Mouse (Mus musculus): Measurements from ENCODE around the gene Gm12830. TPM values are rescaled to one million over a fixed set of nuclear protein-coding genes. Genes with fewer than 3 reads are reported as not detected.

Gm12830 gene
- polyA plus RNA-seq, 1 experiment from 2014 or later, result not detected

GRCm38 (mm10) chr4:114903422-114903782, 81.9 kb downstream of the Gm12830 start:
- peaks cover 59% of the 10 kb centered on the region for H3K27me3 ChIP-seq (ENCODE audit: control insufficient read depth, insufficient read depth, low read depth, low read length)
- 1% methylated on average over 11 of the region's 11 CpGs for WGBS
- H3K9ac ChIP-seq (ENCODE audit: low read depth, low read length), result no peak overlapping the region
- H3K4me2 ChIP-seq (ENCODE audit: low read length), result no peak overlapping the region
- no peak overlapping the region for H3K4me3 ChIP-seq (ENCODE audit: low read depth, low read length)
- H3K9me3 ChIP-seq (replicated peaks; ENCODE audit: control insufficient read depth, low read length, poor library complexity, severe bottlenecking), result no peaks in the 10 kb centered on the region
- no peaks in the 10 kb centered on the region for H3K36me3 ChIP-seq (ENCODE audit: control insufficient read depth, insufficient read depth, low read length)
- H3K27ac ChIP-seq (ENCODE audit: low read length), result no peak overlapping the region
- no peak for ATAC-seq
- peaks cover 6% of the 10 kb centered on the region for H3K4me1 ChIP-seq (ENCODE audit: control insufficient read depth, insufficient read depth, low read length)

DNA sequence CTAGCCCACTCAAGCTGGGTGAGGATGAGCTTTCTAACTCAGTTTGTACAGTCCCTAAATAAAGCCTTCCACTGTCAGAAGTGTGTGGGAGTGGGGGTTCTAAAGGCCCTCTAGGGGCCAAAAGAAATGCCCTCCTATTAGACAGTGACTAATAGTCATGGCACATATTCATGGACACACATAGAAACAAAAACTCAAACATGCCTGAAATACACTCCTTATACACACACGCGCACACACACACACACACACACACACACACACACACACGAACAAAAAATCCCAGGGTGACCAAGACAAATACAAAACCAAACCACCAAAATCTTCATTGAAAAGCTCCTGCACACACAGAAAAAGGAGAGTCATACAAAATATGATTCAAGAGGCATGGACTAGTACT, 84.0 kb downstream of the Gm12830 start:
- Histone ChIP-seq H3K4me3 (ENCODE audit: low read depth, low read length) (no peak overlapping the region), H3K4me2 (ENCODE audit: low read length) (no peak overlapping the region), H3K9me3 (replicated peaks; ENCODE audit: control insufficient read depth, low read length, poor library complexity, severe bottlenecking) (no peaks in the 10 kb centered on the region), H3K36me3 (ENCODE audit: control insufficient read depth, insufficient read depth, low read length) (no peaks in the 10 kb centered on the region), H3K9ac (ENCODE audit: low read depth, low read length) (no peak overlapping the region), H3K4me1 (ENCODE audit: control insufficient read depth, insufficient read depth, low read length) (peaks cover 12% of the 10 kb centered on the region), H3K27ac (ENCODE audit: low read length) (no peak overlapping the region), H3K27me3 (ENCODE audit: control insufficient read depth, insufficient read depth, low read depth, low read length) (peaks cover 55% of the 10 kb centered on the region)
- WGBS, result 51% methylated on average over 3 of the region's 3 CpGs
- ATAC-seq, result no peak

Other genes starting within 250 kb of the Gm12830 start
- gene Foxd2, start 87.2 kb downstream of the Gm12830 start, polyA plus RNA-seq (2015; fragmentation: Nextera tagmentation; extraction: Ambion mirVana), result 0.23 and 0.24 TPM in 2 replicates
- gene Foxe3, start 104.3 kb downstream of the Gm12830 start, polyA plus RNA-seq (2015; fragmentation: Nextera tagmentation; extraction: Ambion mirVana), result not detected in 2 replicates
- 218 and 229 TPM in 2 replicates for gene Cmpk1, start 165.5 kb downstream of the Gm12830 start, polyA plus RNA-seq (2015; fragmentation: Nextera tagmentation; extraction: Ambion mirVana)
- gene Stil, start 178.4 kb downstream of the Gm12830 start, polyA plus RNA-seq (2015; fragmentation: Nextera tagmentation; extraction: Ambion mirVana), result 2.0 and 2.1 TPM in 2 replicates
- 4.6 and 6.4 TPM in 2 replicates for gene Tal1, start 234.7 kb downstream of the Gm12830 start, polyA plus RNA-seq (2015; fragmentation: Nextera tagmentation; extraction: Ambion mirVana)